Mouse (Mus musculus) ES-E14 (cell line): Measurements from ENCODE around the gene Calm3. TPM values are rescaled to one million over a fixed set of nuclear protein-coding genes. Genes with fewer than 3 reads are reported as not detected.
A peak's percentile ranks its signal among the peaks of the same experiment; 100 is the strongest.

Experiments used
- DNase-seq: peaks from one replicate; pipeline ENCODE4 v3.0.0-alpha.2; 2013; ENCODE audit warnings: low read depth, low spot score
- H3K27ac ChIP-seq: 2 replicates; pipeline ENCODE4 v1.5.1; 2012; ENCODE audit warnings: low read depth, mild to moderate bottlenecking, low read length, moderate library complexity, mixed read lengths; ENCODE audit not compliant: poor library complexity, insufficient read depth, severe bottlenecking
- H3K36me3 ChIP-seq: 2 replicates; pipeline ENCODE4 v1.6.1; 2012; ENCODE audit warnings: mild to moderate bottlenecking, low read length, moderate library complexity, mixed read lengths; ENCODE audit not compliant: control insufficient read depth, poor library complexity, insufficient read depth, severe bottlenecking
- H3K4me1 ChIP-seq, 2 experiments: fragments of 150-350 bp in 1 of 2; sonication (generic) in 1 of 2; 2 replicates each; pipeline ENCODE4 v1.6.1; 2012; ENCODE audit warnings: low read length in 2 of 2, mild to moderate bottlenecking in 1 of 2, mixed read lengths in 1 of 2; ENCODE audit not compliant: control insufficient read depth in 2 of 2, insufficient read depth in 2 of 2, poor library complexity in 1 of 2
- H3K4me3 ChIP-seq, 2 experiments: fragments of 150-350 bp in 1 of 2; sonication (generic) in 1 of 2; 2 replicates each; pipeline ENCODE4 v1.5.1; 2012; ENCODE audit warnings: low read length in 2 of 2, low read depth in 1 of 2, mild to moderate bottlenecking in 1 of 2, mixed read lengths in 1 of 2; ENCODE audit not compliant: insufficient read depth in 1 of 2, poor library complexity in 1 of 2, severe bottlenecking in 1 of 2
- H3K9ac ChIP-seq: 2 replicates; pipeline ENCODE4 v1.6.1; 2012; ENCODE audit warnings: low read depth, mild to moderate bottlenecking, low read length, mixed read lengths; ENCODE audit not compliant: poor library complexity, insufficient read depth, severe bottlenecking
- H3K9me3 ChIP-seq: fragments of 150-350 bp; sonication (generic); 2 replicates; pipeline ENCODE4 v1.6.1; 2012; ENCODE audit warnings: low read depth, mild to moderate bottlenecking, low read length; ENCODE audit not compliant: control insufficient read depth, insufficient read depth
- CHD2 ChIP-seq: IDR thresholded peaks from 2 replicates; pipeline ENCODE4 v1.6.1; 2014; ENCODE audit warnings: mild to moderate bottlenecking, low read depth, low read length, inconsistent platforms
- HCFC1 ChIP-seq: IDR thresholded peaks from 2 replicates; pipeline ENCODE4 v1.6.1; 2012; ENCODE audit warnings: low read length, inconsistent platforms, borderline replicate concordance; ENCODE audit not compliant: insufficient read depth
- MAFK ChIP-seq: IDR thresholded peaks from 2 replicates; pipeline ENCODE4 v1.6.1; 2014; ENCODE audit warnings: mild to moderate bottlenecking, low read depth, low read length, inconsistent platforms; ENCODE audit not compliant: insufficient read depth
- ZC3H11A ChIP-seq: IDR thresholded peaks from 2 replicates; pipeline ENCODE4 v1.6.1; 2012; ENCODE audit warnings: low read depth, mild to moderate bottlenecking, inconsistent platforms, low read length, borderline replicate concordance
- ZNF384 ChIP-seq: IDR thresholded peaks from 2 replicates; pipeline ENCODE4 v1.6.1; 2012; ENCODE audit warnings: low read depth, low read length, inconsistent platforms
- in situ Hi-C, 2 experiments: fragments of 600-800 bp; cut with MboI; formaldehyde crosslinking; loops; one replicate each; pipeline ENCODE4 v1.15.1; 2025; ENCODE audit warnings: low sequenced_read_pairs in 2 of 2, inconsistent platforms in 1 of 2; ENCODE audit not compliant: unreplicated experiment in 2 of 2
- total RNA-seq: library from RNA; depleted of rRNA; stranded (reverse); fragments of 300-350 nt; gene quantifications from 2 replicates; pipeline ENCODE4 v1.2.3, GENCODE M21; 2012

Gene Calm3
- total RNA-seq, 1 experiment, result 198 TPM

DNA sequence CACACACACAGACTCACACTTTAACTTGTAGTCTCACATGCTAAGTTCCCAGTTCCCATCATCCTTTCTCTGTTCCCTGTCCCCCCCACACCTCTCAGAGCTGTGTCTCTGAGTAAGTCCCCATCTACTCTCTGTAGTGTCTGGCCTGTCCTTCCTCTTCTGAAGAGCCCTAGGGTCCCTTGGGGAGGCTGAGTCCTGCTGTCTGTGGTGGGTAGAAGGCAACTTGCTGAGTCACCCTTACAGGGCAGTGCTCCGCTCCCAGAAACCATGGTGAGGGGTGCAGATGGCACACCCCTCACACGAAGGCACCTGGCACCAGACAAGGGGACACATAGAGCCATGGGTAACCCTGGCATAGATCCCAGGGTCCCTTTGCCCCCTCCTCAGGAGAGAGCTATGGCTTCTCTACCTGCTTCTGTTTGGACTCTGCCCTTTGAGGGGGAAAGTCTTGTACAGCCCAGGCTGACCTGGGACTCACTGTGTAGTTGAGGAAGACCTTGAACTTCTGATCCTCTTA lies 20.4 kb downstream of the Calm3 start:
- no peak overlapping the region for H3K9ac ChIP-seq
- no peaks in the 10 kb centered on the region for H3K9me3 ChIP-seq
- H3K4me1 ChIP-seq, result peaks cover 3 to 33% of the 10 kb centered on the region in 2 experiments; a peak in 1 of 4 replicates
- H3K27ac ChIP-seq, result no peak overlapping the region
- no peak for TF ChIP-seq MAFK
- no peak for TF ChIP-seq HCFC1
- no peak for TF ChIP-seq ZNF384
- TF ChIP-seq ZC3H11A, result no peak
- no peak for TF ChIP-seq CHD2
- H3K36me3 ChIP-seq, result no peaks in the 10 kb centered on the region
- DNase-seq, result no peak
- in situ Hi-C loops, result loop anchor here in 1 of 2 experiments (25.0 kb wide), 1 partner anchor 91 kb away; the partner anchor contains the start of genes Fkrp and Strn4
- no peak overlapping the region for H3K4me3 ChIP-seq

DNA sequence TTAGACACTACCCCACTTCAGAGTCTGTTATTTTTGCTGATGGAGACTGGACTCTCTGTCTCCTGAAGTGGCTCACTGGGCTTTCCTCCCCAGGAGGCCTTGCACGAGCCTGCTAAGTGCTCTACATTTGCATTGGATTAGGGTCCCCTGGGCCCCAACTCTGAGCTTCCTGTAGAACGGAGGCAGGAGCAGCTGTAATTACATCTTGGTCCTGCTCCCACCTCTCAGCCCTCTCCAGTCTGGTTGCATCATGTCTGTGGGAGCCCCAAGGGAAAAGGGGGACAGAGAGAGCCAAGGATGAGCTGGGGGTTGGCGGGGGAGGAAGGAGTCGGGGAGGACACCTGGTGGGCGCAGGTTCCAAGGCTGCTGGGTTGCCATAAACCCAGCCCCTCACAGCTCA lies 23.4 kb downstream of the Calm3 start:
- Histone ChIP-seq H3K4me1 (peaks cover 3 to 18% of the 10 kb centered on the region in 2 experiments; a peak in 1 of 4 replicates), H3K27ac (no peak overlapping the region; the same call in 1 of the 2 replicates), H3K4me3 (no peak overlapping the region), H3K36me3 (no peaks in the 10 kb centered on the region), H3K9me3 (no peaks in the 10 kb centered on the region), H3K9ac (no peak overlapping the region)
- DNase-seq, result no peak
- no peak for TF ChIP-seq HCFC1
- no peak for TF ChIP-seq CHD2
- no peak for TF ChIP-seq ZNF384
- TF ChIP-seq MAFK, result no peak
- no peak for TF ChIP-seq ZC3H11A
- in situ Hi-C loops, result loop anchor here in 1 of 2 experiments (25.0 kb wide), 1 partner anchor 88 kb away; the partner anchor contains the start of genes Fkrp and Strn4

DNA sequence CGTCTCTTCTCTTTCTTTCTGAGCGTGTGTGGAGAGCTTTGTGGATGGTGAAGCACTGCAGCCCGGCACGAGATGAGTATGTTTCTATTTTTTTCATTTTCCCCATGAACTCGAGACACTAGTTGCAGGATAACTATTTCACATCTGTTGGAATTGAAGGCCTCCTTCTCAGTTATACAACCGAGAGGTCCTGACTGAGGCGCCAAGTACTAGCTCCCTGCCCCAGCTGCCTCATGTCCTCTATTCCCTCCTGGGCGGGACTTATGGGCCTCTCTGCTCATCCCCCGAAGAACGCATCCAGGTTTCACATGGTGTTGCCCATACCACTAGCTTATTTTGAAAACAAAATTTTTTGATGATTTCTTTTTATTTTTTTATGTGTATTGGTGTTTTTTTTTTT lies 28.4 kb downstream of the Calm3 start:
- no peak for DNase-seq
- Histone ChIP-seq H3K4me1 (peaks cover 5 to 27% of the 10 kb centered on the region in 2 experiments; a peak in 3 of 4 replicates), H3K27ac (no peak overlapping the region), H3K9ac (no peak overlapping the region), H3K4me3 (peak overlapping the region; percentile 41 to 71; a peak in 1 of 4 replicates), H3K36me3 (no peaks in the 10 kb centered on the region), H3K9me3 (no peaks in the 10 kb centered on the region)
- TF ChIP-seq CHD2, result no peak
- no peak for TF ChIP-seq ZC3H11A
- no peak for TF ChIP-seq ZNF384
- no peak for TF ChIP-seq MAFK
- TF ChIP-seq HCFC1, result no peak
- in situ Hi-C loops, result no loop called here

DNA sequence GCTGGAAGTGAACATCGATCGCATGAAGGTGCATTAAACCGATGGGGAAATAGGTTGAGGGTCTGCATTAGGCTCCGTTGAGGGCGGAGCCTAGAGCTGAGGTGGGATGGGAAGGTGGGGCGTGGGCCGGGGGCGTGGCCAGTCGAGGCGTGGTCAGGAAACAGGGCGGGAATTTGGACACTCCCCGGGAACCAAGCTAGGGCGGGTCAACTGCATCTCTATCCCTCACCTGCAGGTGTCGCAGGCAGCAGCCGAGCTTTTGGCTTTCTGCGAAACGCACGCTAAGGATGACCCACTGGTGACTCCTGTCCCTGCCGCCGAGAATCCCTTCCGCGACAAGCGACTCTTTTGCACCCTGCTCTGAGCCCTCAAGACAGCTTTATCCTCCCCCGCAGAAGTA lies 28.9 kb downstream of the Calm3 start:
- Histone ChIP-seq H3K4me1 (peaks cover 3 to 27% of the 10 kb centered on the region in 2 experiments; a peak in 3 of 4 replicates), H3K9ac (peak overlapping the region; percentile 29; the same call in 1 of the 2 replicates), H3K27ac (no peak overlapping the region), H3K36me3 (no peaks in the 10 kb centered on the region), H3K9me3 (no peaks in the 10 kb centered on the region), H3K4me3 (peak overlapping the region; percentile 41 to 71; a peak in 3 of 4 replicates)
- peak; percentile 77 for DNase-seq
- in situ Hi-C loops, result no loop called here
- TF ChIP-seq MAFK (no peak), ZNF384 (no peak), HCFC1 (no peak), CHD2 (no peak), ZC3H11A (no peak)
